Mouse (Mus musculus) natural killer cell, adult 2 months (primary cell): ENCODE results near the gene C1qtnf9.

Experiments
- DNase-seq, 2 experiments: peaks; one replicate each; pipeline ENCODE4 v3.0.0; 2022; ENCODE audit warnings: low spot score in 2 of 2

The C1qtnf9 gene

GRCm38 (mm10) chr14:60767884-60768283, at the start of gene C1qtnf9:
Gene C1qtnf9, plus strand, starts transcription at chr14:60768134.
- DNase-seq = no peak

GRCm38 (mm10) chr14:60721304-60721703, 46.6 kb upstream of the C1qtnf9 start:
- no peak for DNase-seq

DNA sequence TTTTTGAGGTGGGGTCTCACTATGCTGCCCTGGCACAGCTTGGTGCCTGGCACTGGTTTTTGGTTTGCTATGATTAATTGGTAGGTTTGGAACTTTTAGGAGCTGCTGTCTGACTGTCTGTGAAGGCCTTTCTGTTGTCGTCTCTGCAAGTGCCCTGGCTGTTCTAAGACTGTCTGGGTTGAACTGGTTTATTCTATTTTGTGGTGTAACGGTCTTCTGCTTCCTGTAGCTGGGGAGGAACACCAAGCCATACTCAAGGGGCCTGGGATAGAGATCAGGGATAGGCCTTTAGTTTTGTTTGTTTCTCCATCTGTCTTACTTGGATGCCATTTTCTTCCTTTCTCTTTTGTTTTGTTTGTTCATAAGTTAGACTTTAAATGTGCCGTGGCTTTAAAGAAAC, 46.0 kb upstream of the C1qtnf9 start:
- DNase-seq = no peak

GRCm38 (mm10) chr14:60726091-60726490, 41.8 kb upstream of the C1qtnf9 start:
- DNase-seq = peak in 1 of 2 experiments; percentile 54

- DNase-seq = no peak
Measured at GRCm38 (mm10) chr14:60727130-60727529, 40.8 kb upstream of the C1qtnf9 start.

GRCm38 (mm10) chr14:60732081-60732480, 35.9 kb upstream of the C1qtnf9 start:
- DNase-seq = peak; percentile 55 to 67

DNA sequence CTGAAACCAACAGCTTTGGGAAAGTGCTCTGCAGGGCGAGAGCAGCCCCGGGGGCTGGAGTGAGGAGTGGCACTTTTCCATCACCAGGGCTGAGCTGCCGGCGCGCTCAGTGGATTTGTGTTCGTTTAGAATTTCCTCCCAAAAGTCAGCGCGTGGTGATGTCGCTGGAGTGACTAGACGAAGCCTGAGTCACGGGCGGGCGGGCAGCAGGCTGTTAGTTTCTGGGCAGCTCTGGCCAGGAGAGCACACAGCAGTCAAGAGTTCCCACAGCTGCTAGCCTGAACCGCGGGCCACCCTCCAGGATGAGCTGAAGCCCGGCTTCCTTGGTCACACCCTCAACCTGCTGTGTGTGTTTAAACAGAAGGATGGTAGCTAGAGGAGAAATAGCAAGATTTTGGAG, 35.1 kb upstream of the C1qtnf9 start:
- peak; percentile 70 to 72 for DNase-seq

GRCm38 (mm10) chr14:60733706-60734105, 34.2 kb upstream of the C1qtnf9 start:
- no peak for DNase-seq

GRCm38 (mm10) chr14:60735206-60735605, 32.7 kb upstream of the C1qtnf9 start:
- no peak for DNase-seq

DNA sequence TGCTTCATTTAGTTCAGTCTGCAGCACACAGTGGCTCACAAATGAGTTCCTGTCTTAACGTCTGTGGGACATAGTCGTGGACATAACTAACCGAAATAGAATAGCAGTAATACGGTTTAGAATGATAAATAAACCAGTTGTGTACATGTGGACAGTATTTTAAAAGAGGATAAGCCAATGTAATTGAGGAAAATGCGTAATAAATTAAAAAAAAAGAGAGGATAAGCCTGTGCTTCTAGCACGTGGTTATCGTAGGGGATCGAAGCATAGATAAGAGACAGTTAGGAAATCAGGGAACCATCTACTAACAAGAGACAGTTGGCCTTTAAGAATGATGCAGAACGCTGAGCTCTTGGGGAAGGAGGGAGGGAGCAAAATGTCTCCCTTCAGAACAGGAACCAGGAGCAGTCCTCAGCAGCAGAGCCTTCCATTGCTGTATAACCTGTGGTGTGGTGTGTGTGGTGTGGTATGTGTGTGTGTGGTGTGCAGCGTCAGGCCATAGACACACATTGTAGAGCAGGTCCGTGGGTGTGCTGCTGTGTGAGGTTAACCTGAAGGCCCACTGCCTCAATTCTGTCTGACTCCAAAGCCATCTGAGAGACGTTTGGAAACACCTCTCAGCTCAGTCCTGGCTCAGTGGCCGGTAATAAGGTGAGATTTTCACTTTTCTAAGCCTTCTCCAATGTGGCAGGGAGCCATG, 31.9 kb upstream of the C1qtnf9 start:
- DNase-seq = no peak

DNA sequence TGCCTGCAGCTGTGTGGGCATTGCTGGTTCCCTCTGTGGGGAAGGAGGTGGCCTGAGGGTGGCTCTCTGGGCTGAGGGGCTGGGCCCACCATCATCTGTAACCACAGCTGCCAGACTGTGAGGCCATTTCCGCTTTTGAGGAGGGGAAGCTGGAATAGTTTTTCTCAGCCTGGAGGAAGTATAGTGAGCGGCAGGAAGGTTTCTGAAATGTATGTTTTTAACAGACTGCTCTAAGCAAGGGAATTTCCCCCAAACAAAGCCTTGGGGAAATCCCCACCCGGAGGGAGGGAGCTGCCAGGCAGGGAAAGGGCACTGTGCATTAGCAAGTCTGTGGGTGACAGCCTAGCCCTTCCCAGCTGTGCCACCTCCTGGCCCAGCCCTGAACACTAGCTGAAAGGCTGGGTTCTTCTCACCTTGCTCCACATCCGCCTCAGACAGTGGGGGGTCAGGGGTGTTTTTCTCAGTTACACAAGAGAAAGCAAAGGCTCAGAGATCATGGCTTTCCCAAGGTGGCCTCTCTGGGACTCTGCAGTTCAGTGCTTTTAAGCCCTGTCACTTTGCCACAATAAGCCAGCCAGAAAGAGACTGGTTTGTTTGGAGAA, 31.2 kb upstream of the C1qtnf9 start:
- DNase-seq = peak; percentile 93 to 97

- DNase-seq = peak in 1 of 2 experiments; percentile 69
Measured at GRCm38 (mm10) chr14:60737202-60737611, 30.7 kb upstream of the C1qtnf9 start.

DNA sequence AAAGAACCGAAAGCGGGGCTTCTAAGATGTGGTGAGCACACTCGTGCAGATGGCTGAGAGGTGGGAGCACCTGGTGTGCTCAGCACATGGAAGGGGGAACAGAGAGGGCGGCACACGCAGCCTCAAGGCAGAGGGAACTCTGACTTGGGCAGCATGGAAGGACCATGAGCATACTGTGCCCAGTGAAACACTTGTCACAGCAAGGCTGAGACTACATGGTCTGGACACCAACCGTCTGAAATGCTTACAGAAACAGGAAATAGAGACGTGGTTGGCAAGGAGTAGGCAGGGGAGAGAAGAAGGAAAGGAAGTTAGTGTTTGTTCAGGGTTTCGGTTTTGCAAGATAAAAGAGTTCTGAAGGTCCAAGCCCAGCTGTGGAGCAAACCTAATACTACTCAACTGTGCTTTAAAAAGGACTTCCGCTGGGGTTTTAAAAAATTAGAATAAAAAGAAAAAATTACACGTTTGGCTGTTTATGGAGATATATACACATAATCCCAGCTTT, 29.4 kb upstream of the C1qtnf9 start:
- peak; percentile 67 to 68 for DNase-seq

DNA sequence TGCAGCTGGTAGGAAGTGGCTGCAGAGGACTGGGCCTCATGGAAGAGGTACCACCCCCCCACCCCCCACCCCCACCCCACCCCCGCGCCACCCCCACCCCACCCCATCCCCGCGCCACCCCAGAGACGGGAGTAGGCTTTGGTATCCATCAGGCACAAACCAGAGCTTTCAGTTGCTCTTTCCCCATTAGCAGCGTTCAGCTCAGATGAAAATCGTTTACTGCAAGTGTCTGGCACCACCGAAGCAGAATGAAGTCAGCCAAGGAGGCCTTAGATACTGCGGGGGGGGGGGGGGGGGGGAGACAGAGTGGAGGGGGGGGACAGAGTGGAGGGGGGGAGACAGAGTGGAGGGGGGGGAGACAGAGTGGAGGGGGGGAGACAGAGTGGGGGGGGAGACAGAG, 28.8 kb upstream of the C1qtnf9 start:
- no peak for DNase-seq

GRCm38 (mm10) chr14:60739616-60740015, 28.3 kb upstream of the C1qtnf9 start:
- DNase-seq = no peak

DNA sequence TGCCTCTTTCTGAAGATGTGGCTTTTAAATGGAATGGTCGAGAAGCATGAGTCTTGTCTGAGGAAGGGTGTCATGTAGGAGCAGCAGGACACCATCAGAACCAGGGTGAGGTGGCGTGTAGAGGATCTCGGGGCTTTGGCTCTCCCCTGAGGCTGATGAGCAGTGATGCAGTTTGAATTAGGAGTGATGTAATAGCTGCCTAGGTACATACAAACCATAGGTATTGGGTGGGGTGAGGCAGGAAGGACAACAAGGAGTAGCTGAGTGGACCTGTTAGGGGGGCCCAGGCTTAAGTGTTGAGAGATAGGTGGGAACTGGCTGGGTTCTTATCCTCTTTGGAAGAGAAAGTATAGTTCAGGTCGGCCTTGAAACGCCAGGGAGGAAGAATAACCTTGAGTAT, 27.4 kb upstream of the C1qtnf9 start:
- no peak for DNase-seq

DNA sequence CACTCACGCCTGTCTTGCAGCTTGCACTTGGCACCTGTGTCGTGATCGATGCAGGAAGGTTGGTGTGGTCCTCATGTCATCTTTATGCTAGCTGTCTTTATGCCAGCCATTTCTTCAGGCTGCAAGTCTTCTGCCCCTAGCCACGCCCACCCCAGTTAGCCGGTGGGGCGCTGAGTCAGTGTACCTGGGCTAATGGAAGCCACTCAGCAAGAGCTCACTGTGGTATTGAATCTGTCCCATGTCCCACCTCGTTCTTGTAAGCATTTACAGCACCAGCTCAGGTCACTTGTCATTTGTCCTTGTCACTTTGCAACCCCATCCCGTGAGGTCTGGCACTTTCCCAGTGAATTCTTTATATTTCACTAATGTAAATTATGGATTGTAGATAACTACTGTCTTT, 26.9 kb upstream of the C1qtnf9 start:
- DNase-seq = no peak

- DNase-seq = no peak
Measured at GRCm38 (mm10) chr14:60741490-60741981, 26.4 kb upstream of the C1qtnf9 start.

GRCm38 (mm10) chr14:60743681-60744080, 24.3 kb upstream of the C1qtnf9 start:
- DNase-seq = no peak

DNA sequence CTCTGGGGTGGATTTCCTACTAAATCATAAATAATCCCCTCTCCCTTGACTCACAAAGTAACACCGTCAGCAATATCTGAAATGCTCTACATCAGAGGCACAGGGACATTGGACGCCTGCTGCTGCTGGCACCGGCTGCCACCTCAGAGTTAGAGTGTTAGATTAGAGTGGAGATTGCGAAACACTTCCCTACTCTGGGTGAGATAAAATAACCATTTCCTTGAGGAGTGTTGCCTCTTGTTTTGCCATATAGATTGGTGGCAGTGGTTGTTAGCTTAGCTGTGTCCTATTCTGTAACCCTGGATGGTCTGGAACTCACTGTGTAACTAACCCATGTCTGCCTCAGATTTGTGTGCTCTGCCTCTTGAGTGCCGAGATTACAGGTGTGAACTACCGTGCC, 22.7 kb upstream of the C1qtnf9 start:
- DNase-seq = no peak

- DNase-seq = no peak
Measured at GRCm38 (mm10) chr14:60746141-60746540, 21.8 kb upstream of the C1qtnf9 start.

- DNase-seq = no peak
Measured at GRCm38 (mm10) chr14:60747154-60747870, 20.6 kb upstream of the C1qtnf9 start.

DNA sequence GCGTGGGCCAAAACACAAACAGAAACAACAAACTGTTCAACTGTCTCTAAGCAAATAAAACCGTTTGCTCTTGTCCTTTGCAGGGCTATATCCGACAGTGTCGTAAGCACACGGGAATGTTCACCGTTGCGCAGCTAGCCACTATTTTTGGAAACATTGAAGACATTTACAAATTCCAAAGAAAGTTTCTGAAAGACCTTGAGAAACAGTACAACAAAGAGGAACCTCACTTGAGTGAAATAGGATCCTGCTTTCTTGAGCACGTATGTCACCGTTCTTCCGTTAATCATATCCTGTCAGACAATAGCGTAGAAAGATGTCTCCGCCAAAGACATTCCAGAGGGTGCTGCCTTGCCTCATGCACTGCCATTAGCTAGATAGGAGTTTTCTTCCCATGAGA, 18.1 kb upstream of the C1qtnf9 start:
- no peak for DNase-seq
